Mouse (Mus musculus) cortical plate, adult 2 months (tissue): ENCODE data around the gene Ndfip2. TPM values are rescaled to one million over a fixed set of nuclear protein-coding genes. Genes with fewer than 3 reads are reported as not detected.

Experiments used
- H3K27ac ChIP-seq: fragments of 200-500 bp; 2 replicates; pipeline ENCODE4 v1.5.1; 2012; ENCODE audit warnings: low read length, control low read depth, inconsistent platforms; ENCODE audit not compliant: insufficient read depth
- H3K4me1 ChIP-seq: fragments of 200-500 bp; 2 replicates; pipeline ENCODE4 v1.6.1; 2011; ENCODE audit warnings: low read length; ENCODE audit not compliant: control insufficient read depth, insufficient read depth
- H3K4me3 ChIP-seq: fragments of 200-500 bp; 2 replicates; pipeline ENCODE4 v1.5.1; 2011; ENCODE audit warnings: mild to moderate bottlenecking, low read length, control low read depth; ENCODE audit not compliant: insufficient read depth
- CTCF ChIP-seq: fragments of 200-500 bp; IDR thresholded peaks from 2 replicates; pipeline ENCODE4 v1.5.1; 2011; ENCODE audit warnings: mild to moderate bottlenecking, control low read depth, low read length; ENCODE audit not compliant: insufficient read depth; ENCODE audit errors: extremely low read depth
- POLR2A ChIP-seq: fragments of 200-500 bp; IDR thresholded peaks from 2 replicates; pipeline ENCODE4 v1.6.1; 2011; ENCODE audit warnings: mild to moderate bottlenecking, low read length, control low read depth; ENCODE audit not compliant: insufficient read depth; ENCODE audit errors: extremely low read depth
- polyA plus RNA-seq: library from polyadenylated mRNA; depleted of rRNA; stranded (reverse); fragments of >200 nt; gene quantifications from 2 replicates; pipeline ENCODE4 v1.2.3, GENCODE M21; 2012

The Ndfip2 gene
- polyA plus RNA-seq, 1 experiment, result 105 TPM

- Histone ChIP-seq H3K4me3 (no peak overlapping the region), H3K27ac (no peak overlapping the region), H3K4me1 (no peaks in the 10 kb centered on the region; the same call in 1 of the 2 replicates)
- TF ChIP-seq CTCF, result no peak
- TF ChIP-seq POLR2A, result no peak
Measured at GRCm38 (mm10) chr14:105302708-105303107, 44.3 kb downstream of the Ndfip2 start.

GRCm38 (mm10) chr14:105307716-105308115, 49.3 kb downstream of the Ndfip2 start:
- TF ChIP-seq POLR2A (no peak), CTCF (no peak)
- no peaks in the 10 kb centered on the region for H3K4me1 ChIP-seq
- H3K4me3 ChIP-seq, result no peak overlapping the region
- no peak overlapping the region for H3K27ac ChIP-seq

GRCm38 (mm10) chr14:105312366-105312765, 54.0 kb downstream of the Ndfip2 start:
- no peak overlapping the region for H3K27ac ChIP-seq
- H3K4me3 ChIP-seq, result no peak overlapping the region
- H3K4me1 ChIP-seq, result no peaks in the 10 kb centered on the region; the same call in 1 of the 2 replicates
- TF ChIP-seq POLR2A (no peak), CTCF (no peak)

- no peaks in the 10 kb centered on the region; the same call in 1 of the 2 replicates for H3K4me1 ChIP-seq
- TF ChIP-seq CTCF, result no peak
- TF ChIP-seq POLR2A, result no peak
- H3K27ac ChIP-seq, result no peak overlapping the region
- H3K4me3 ChIP-seq, result no peak overlapping the region
Measured at GRCm38 (mm10) chr14:105312944-105313343, 54.6 kb downstream of the Ndfip2 start.

- TF ChIP-seq CTCF, result 0 out of 2 replicates have a peak, but pooled peaks have one; percentile 0
- TF ChIP-seq POLR2A, result no peak
- no peak overlapping the region for H3K27ac ChIP-seq
- no peak overlapping the region for H3K4me3 ChIP-seq
- H3K4me1 ChIP-seq, result no peaks in the 10 kb centered on the region; the same call in 1 of the 2 replicates
Measured at GRCm38 (mm10) chr14:105313877-105314276, 55.5 kb downstream of the Ndfip2 start.

GRCm38 (mm10) chr14:105321712-105322111, 63.3 kb downstream of the Ndfip2 start:
- Histone ChIP-seq H3K4me3 (no peak overlapping the region), H3K4me1 (no peaks in the 10 kb centered on the region), H3K27ac (no peak overlapping the region)
- no peak for TF ChIP-seq POLR2A
- TF ChIP-seq CTCF, result no peak

GRCm38 (mm10) chr14:105322829-105323228, 64.5 kb downstream of the Ndfip2 start:
- no peak overlapping the region for H3K4me3 ChIP-seq
- no peaks in the 10 kb centered on the region for H3K4me1 ChIP-seq
- H3K27ac ChIP-seq, result no peak overlapping the region
- no peak for TF ChIP-seq CTCF
- TF ChIP-seq POLR2A, result no peak

GRCm38 (mm10) chr14:105323448-105323847, 65.1 kb downstream of the Ndfip2 start:
- no peak overlapping the region for H3K27ac ChIP-seq
- no peak overlapping the region for H3K4me3 ChIP-seq
- no peaks in the 10 kb centered on the region; the same call in 1 of the 2 replicates for H3K4me1 ChIP-seq
- TF ChIP-seq POLR2A, result no peak

GRCm38 (mm10) chr14:105328397-105329302, 70.3 kb downstream of the Ndfip2 start:
- Histone ChIP-seq H3K4me1 (no peaks in the 10 kb centered on the region; the same call in 1 of the 2 replicates), H3K4me3 (peak overlapping the region; percentile 27), H3K27ac (peak overlapping the region; percentile 63; the same call in 1 of the 2 replicates)
- TF ChIP-seq CTCF (no peak), POLR2A (peak; percentile 51; the same call in 1 of the 2 replicates)
